Mouse (Mus musculus) embryonic facial prominence, embryonic 14.5 days (tissue): ENCODE results near the gene Riok1. TPM values are rescaled to one million over a fixed set of nuclear protein-coding genes. Genes with fewer than 3 reads are reported as not detected.

Experiments used
- ATAC-seq: fragments of 200-750 bp; cut with Nextera tagmentation; 2 replicates; pipeline ENCODE4 v1.8.0; 2017; ENCODE audit warnings: low read depth, moderate number of reproducible peaks, moderate TSS enrichment
- DNase-seq: peaks from one replicate; pipeline ENCODE4 v3.0.0-alpha.2; 2015; ENCODE audit warnings: low spot score
- H3K27ac ChIP-seq: fragments of 300-500 bp; sonication (generic); replicated peaks from 2 replicates; pipeline ENCODE4 v1.5.1; 2014; ENCODE audit warnings: low read depth, mild to moderate bottlenecking, low read length, moderate library complexity
- H3K27me3 ChIP-seq: fragments of 300-500 bp; sonication (generic); replicated peaks from 2 replicates; pipeline ENCODE4 v1.6.1; 2014; ENCODE audit warnings: low read length; ENCODE audit not compliant: control insufficient read depth, insufficient read depth
- H3K36me3 ChIP-seq: fragments of 300-500 bp; sonication (generic); 2 replicates; pipeline ENCODE4 v1.6.1; 2014; ENCODE audit warnings: low read length, mixed read lengths; ENCODE audit not compliant: control insufficient read depth, insufficient read depth
- H3K4me1 ChIP-seq: fragments of 300-500 bp; sonication (generic); 2 replicates; pipeline ENCODE4 v1.6.1; 2014; ENCODE audit warnings: antibody characterized with exemption, low read length; ENCODE audit not compliant: control insufficient read depth, insufficient read depth
- H3K4me2 ChIP-seq: fragments of 300-500 bp; sonication (generic); 2 replicates; pipeline ENCODE4 v1.6.1; 2014; ENCODE audit warnings: low read depth, mild to moderate bottlenecking, low read length, moderate library complexity, mixed read lengths
- H3K4me3 ChIP-seq: fragments of 300-500 bp; sonication (generic); 2 replicates; pipeline ENCODE4 v1.5.1; 2014; ENCODE audit warnings: low read depth, mild to moderate bottlenecking, low read length
- H3K9ac ChIP-seq: fragments of 300-500 bp; sonication (generic); 2 replicates; pipeline ENCODE4 v1.6.1; 2014; ENCODE audit warnings: low read depth, mild to moderate bottlenecking, low read length, moderate library complexity, mixed read lengths
- H3K9me3 ChIP-seq: fragments of 300-500 bp; sonication (generic); 2 replicates; pipeline ENCODE4 v1.6.1; 2016; ENCODE audit warnings: low read length; ENCODE audit not compliant: control insufficient read depth
- WGBS: fragments of 180-500 bp; shearing (Covaris S2); extraction: QIAGEN DNeasy Blood & Tissue Kit; methylation state at CpG from one replicate; pipeline ENCODE4 v1.1.7; 2014; 5-methylcytosine and 5-hydroxymethylcytosine counted together
- microRNA-seq: library from miRNA; unstranded; fragments of <30 nt; microRNA quantifications from one replicate; pipeline ENCODE4, GENCODE M21; 2016; ENCODE audit warnings: borderline number of aligned reads
- polyA plus RNA-seq: library from polyadenylated mRNA; unstranded; fragments of >200 nt; fragmentation: Nextera tagmentation; extraction: Ambion mirVana; gene quantifications from 2 replicates; pipeline ENCODE4 v1.2.1, GENCODE M21; 2014

The Riok1 gene
- polyA plus RNA-seq, 1 experiment from 2014 or later = 36.9 TPM

GRCm38 (mm10) chr13:38089871-38090270 lies 53.1 kb downstream of the Riok1 start:
- Histone ChIP-seq H3K4me3 (no peak overlapping the region), H3K36me3 (no peaks in the 10 kb centered on the region), H3K4me2 (no peak overlapping the region), H3K9ac (no peak overlapping the region), H3K4me1 (no peaks in the 10 kb centered on the region), H3K27ac (no peak overlapping the region), H3K27me3 (no peaks in the 10 kb centered on the region), H3K9me3 (no peaks in the 10 kb centered on the region)
- 76% methylated on average over 4 of the region's 4 CpGs for WGBS
- DNase-seq (no peak), ATAC-seq (no peak)

GRCm38 (mm10) chr13:38096207-38096606 lies 59.4 kb downstream of the Riok1 start:
- Histone ChIP-seq H3K9me3 (no peaks in the 10 kb centered on the region), H3K27me3 (no peaks in the 10 kb centered on the region), H3K4me2 (no peak overlapping the region), H3K27ac (no peak overlapping the region), H3K4me3 (no peak overlapping the region), H3K9ac (no peak overlapping the region), H3K36me3 (no peaks in the 10 kb centered on the region), H3K4me1 (0 out of 2 replicates have a peak, but pooled peaks cover 4% of the 10 kb centered on the region)
- ATAC-seq = no peak
- 42% methylated on average over 4 of the region's 4 CpGs for WGBS
- DNase-seq = no peak

GRCm38 (mm10) chr13:38103406-38103805 lies 66.6 kb downstream of the Riok1 start:
- no peaks in the 10 kb centered on the region for H3K4me1 ChIP-seq
- H3K9me3 ChIP-seq = no peaks in the 10 kb centered on the region
- ATAC-seq (no peak), DNase-seq (no peak)
- H3K9ac ChIP-seq = no peak overlapping the region
- H3K4me3 ChIP-seq = no peak overlapping the region
- H3K27me3 ChIP-seq = no peaks in the 10 kb centered on the region
- 54% methylated on average over 4 of the region's 4 CpGs for WGBS
- H3K27ac ChIP-seq = no peak overlapping the region
- no peaks in the 10 kb centered on the region for H3K36me3 ChIP-seq
- H3K4me2 ChIP-seq = no peak overlapping the region

GRCm38 (mm10) chr13:38104501-38104900 lies 67.7 kb downstream of the Riok1 start:
- Histone ChIP-seq H3K27ac (no peak overlapping the region), H3K36me3 (no peaks in the 10 kb centered on the region), H3K27me3 (no peaks in the 10 kb centered on the region), H3K4me3 (no peak overlapping the region), H3K4me1 (no peaks in the 10 kb centered on the region), H3K4me2 (no peak overlapping the region), H3K9ac (no peak overlapping the region), H3K9me3 (no peaks in the 10 kb centered on the region)
- ATAC-seq (no peak), DNase-seq (no peak)
- 90% methylated on average over 10 of the region's 10 CpGs for WGBS

GRCm38 (mm10) chr13:38109081-38109480 lies 72.3 kb downstream of the Riok1 start:
- no peaks in the 10 kb centered on the region for H3K9me3 ChIP-seq
- DNase-seq (no peak), ATAC-seq (no peak)
- H3K9ac ChIP-seq = no peak overlapping the region
- no peaks in the 10 kb centered on the region for H3K4me1 ChIP-seq
- H3K4me2 ChIP-seq = no peak overlapping the region
- no peak overlapping the region for H3K4me3 ChIP-seq
- H3K27me3 ChIP-seq = no peaks in the 10 kb centered on the region
- H3K27ac ChIP-seq = no peak overlapping the region
- WGBS = 86% methylated on average over 9 of the region's 9 CpGs
- no peaks in the 10 kb centered on the region for H3K36me3 ChIP-seq

Small RNA genes lying within 50 kb of the gene (microRNA-seq; reads per million reads assigned to microRNA genes)
- not detected for gene Gm27387

Other genes starting within 250 kb of the Riok1 start
- gene Ssr1, start 42.8 kb upstream of the Riok1 start, polyA plus RNA-seq = 162 and 167 TPM in 2 replicates
- gene Cage1, start 74 bp downstream of the Riok1 start, polyA plus RNA-seq = 0.86 and 1.1 TPM in 2 replicates
- 28.8 and 32.9 TPM in 2 replicates for gene Dsp, start 114.3 kb downstream of the Riok1 start, polyA plus RNA-seq
- 30.1 and 31.1 TPM in 2 replicates for gene Snrnp48, start 167.9 kb downstream of the Riok1 start, polyA plus RNA-seq